Mouse (Mus musculus) bone marrow macrophage, adult 2 months (primary cell): ENCODE results near the gene Arid4a.

ENCODE experiments used
- CTCF ChIP-seq: IDR thresholded peaks from 2 replicates; pipeline ENCODE4 v1.5.1; 2012; ENCODE audit warnings: low read depth, mild to moderate bottlenecking, low read length, moderate library complexity
- POLR2A ChIP-seq: IDR thresholded peaks from 2 replicates; pipeline ENCODE4 v1.6.1; 2012; ENCODE audit warnings: mild to moderate bottlenecking, low read depth, low read length, borderline replicate concordance

DNA sequence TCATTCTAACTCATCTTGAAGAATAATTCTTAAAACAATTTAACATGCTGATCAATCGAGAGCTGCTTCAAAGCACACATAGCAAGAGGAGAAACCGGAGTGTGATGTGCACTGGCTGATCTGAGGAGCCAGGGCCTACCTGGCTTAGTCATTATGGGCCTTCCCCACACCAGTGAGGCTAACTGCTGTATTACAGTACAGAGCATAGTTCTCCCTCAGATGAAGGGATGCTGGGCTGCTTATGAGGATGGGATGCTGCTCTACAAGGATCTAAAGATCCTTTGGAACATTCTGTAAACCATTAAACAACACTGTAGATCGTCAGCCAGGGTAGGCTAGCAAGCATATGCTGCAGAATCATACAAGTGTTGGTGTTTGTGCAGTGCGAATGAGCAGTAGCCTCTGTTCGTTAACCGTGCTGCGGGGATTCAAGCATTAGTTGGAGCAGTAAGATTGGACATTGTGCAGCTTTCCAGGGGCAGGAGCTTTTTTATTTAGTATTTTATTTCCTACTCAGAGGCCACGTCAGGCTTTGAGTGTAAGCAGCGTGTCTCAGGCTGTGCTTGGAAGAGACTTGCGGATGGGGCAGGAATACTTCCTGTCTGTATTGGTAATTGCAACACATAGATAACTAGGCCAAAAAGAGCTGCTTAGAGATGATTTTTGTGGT, 33.9 kb downstream of the Arid4a start:
- no peak for TF ChIP-seq CTCF
- no peak for TF ChIP-seq POLR2A
